In the genomic region with DNA sequence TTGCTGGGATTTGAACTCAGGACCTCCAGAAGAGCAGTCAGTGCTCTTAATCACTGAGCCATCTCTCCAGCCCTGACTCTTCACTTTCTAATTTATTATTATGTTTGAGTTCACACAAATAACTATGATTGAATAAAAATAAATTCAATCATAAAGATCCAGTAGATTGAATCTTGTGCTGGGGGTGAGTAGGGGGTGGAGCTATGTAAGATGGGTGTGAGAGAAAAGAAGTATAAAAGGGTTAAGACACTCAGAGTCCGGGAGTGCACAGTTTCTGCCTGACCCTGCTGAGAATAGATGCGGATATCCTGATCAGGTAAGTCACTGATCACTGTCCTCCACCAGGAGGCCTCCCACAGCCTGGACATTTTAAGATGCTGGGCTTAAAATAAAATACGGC, we compare ENCODE assay signal across 12 mouse cellular contexts.
"Had no signal": no experiment of that assay in that cellular context is flagged by ENCODE, and none has a peak within 500 bp of the region (broad histone marks: within the 10 kb centered on the region; RNA-seq: fewer than 3 reads in every experiment).

Gene Gm13043 (plus strand): TSS at position 301 of the 400 bp plus-strand sequence.

- DNase-seq: left cerebral cortex, postnatal 4 days; liver; liver, embryonic 13.5 days; liver, postnatal 0 days; lung, adult 18-20 months; lung, adult 2 months; lung, embryonic 14.5 days; lung, postnatal 10 days; lung, postnatal 14 days; lung, postnatal 36 days; lung, postnatal 4 days; midbrain, embryonic 14.5 days had no signal
